Mouse (Mus musculus) forebrain, embryonic 10.5 days (tissue): ENCODE data around the gene Sfxn1. TPM values are rescaled to one million over a fixed set of nuclear protein-coding genes. Genes with fewer than 3 reads are reported as not detected.

ENCODE experiments used
- DNase-seq: peaks from one replicate; pipeline ENCODE4 v3.0.0-alpha.2; 2017; ENCODE audit warnings: low spot score; ENCODE audit errors: extremely low spot score
- H3K27ac ChIP-seq: fragments of 300-500 bp; sonication (generic); 2 replicates; pipeline ENCODE4 v1.5.1; 2016; ENCODE audit warnings: mild to moderate bottlenecking
- H3K27me3 ChIP-seq: fragments of 300-500 bp; sonication (generic); 2 replicates; pipeline ENCODE4 v1.6.1; 2016; ENCODE audit warnings: mild to moderate bottlenecking; ENCODE audit not compliant: poor library complexity, severe bottlenecking
- H3K36me3 ChIP-seq: fragments of 300-500 bp; sonication (generic); replicated peaks from 2 replicates; pipeline ENCODE4 v1.6.1; 2016; ENCODE audit warnings: mild to moderate bottlenecking, moderate library complexity
- H3K4me1 ChIP-seq: fragments of 300-500 bp; sonication (generic); 2 replicates; pipeline ENCODE4 v1.6.1; 2016
- H3K4me3 ChIP-seq: fragments of 300-500 bp; sonication (generic); 2 replicates; pipeline ENCODE4 v1.5.1; 2016; ENCODE audit warnings: mild to moderate bottlenecking, moderate library complexity
- H3K9me3 ChIP-seq: fragments of 300-500 bp; sonication (generic); 2 replicates; pipeline ENCODE4 v1.6.1; 2016; ENCODE audit warnings: mild to moderate bottlenecking, moderate library complexity
- WGBS: fragments of 180-500 bp; shearing (Covaris S2); methylation state at CpG from one replicate; pipeline ENCODE4 v1.1.7; 2016; 5-methylcytosine and 5-hydroxymethylcytosine counted together
- polyA plus RNA-seq: library from polyadenylated mRNA; unstranded; fragments of >200 nt; fragmentation: Nextera tagmentation; extraction: Ambion mirVana; gene quantifications from 2 replicates; pipeline ENCODE4 v1.2.1, GENCODE M21; 2016

The Sfxn1 gene
- polyA plus RNA-seq, 1 experiment from 2014 or later, result 98.2 TPM

- Histone ChIP-seq H3K36me3 (no peaks in the 10 kb centered on the region), H3K4me1 (peaks cover 19% of the 10 kb centered on the region), H3K27me3 (peaks cover 34% of the 10 kb centered on the region; the same call in 1 of the 2 replicates), H3K27ac (no peak overlapping the region), H3K4me3 (no peak overlapping the region), H3K9me3 (no peaks in the 10 kb centered on the region)
- 86% methylated on average over 3 of the region's 3 CpGs for WGBS
- DNase-seq, result no peak
Measured at GRCm38 (mm10) chr13:54066081-54066746, 5.5 kb upstream of the Sfxn1 start.

DNA sequence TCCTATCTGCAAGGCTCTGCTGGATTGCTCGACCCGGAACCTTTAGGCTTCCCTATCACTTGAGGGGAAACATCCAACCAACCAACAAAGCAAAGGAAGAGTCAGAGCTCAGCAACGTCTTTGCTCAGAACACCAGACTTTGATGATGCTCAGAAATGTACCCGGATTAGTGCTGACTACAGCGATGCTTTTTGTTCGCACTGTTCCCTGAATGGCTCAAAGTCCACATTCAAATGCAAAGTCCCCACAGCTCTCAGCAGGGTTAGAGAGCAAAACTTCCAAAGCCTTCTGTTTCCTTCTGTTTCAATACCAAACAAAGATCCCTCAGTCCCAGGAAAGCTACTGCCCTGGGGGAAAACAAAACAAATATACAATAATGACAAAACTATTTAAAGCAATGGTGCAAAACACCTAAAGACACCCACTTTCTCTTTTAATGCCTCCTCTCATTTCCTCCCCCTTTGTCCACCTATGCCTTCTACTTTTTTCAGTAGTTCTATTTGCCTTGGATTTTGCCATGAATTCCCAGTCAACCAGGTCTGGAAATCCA lies 4.0 kb upstream of the Sfxn1 start:
- Histone ChIP-seq H3K9me3 (no peaks in the 10 kb centered on the region), H3K4me1 (peaks cover 26% of the 10 kb centered on the region), H3K4me3 (no peak overlapping the region), H3K27ac (peak overlapping the region; percentile 54), H3K36me3 (no peaks in the 10 kb centered on the region), H3K27me3 (peaks cover 34% of the 10 kb centered on the region; the same call in 1 of the 2 replicates)
- peak; percentile 30 for DNase-seq
- 5% methylated on average over 6 of the region's 6 CpGs for WGBS

- peaks cover 15% of the 10 kb centered on the region for H3K36me3 ChIP-seq
- no peak overlapping the region for H3K4me3 ChIP-seq
- H3K9me3 ChIP-seq, result no peaks in the 10 kb centered on the region
- 96% methylated on average over 9 of the region's 9 CpGs for WGBS
- peaks cover 37% of the 10 kb centered on the region for H3K4me1 ChIP-seq
- no peak overlapping the region for H3K27ac ChIP-seq
- H3K27me3 ChIP-seq, result peaks cover 22% of the 10 kb centered on the region; the same call in 1 of the 2 replicates
- no peak for DNase-seq
Measured at GRCm38 (mm10) chr13:54071011-54071410, 658 bp upstream of the Sfxn1 start.

DNA sequence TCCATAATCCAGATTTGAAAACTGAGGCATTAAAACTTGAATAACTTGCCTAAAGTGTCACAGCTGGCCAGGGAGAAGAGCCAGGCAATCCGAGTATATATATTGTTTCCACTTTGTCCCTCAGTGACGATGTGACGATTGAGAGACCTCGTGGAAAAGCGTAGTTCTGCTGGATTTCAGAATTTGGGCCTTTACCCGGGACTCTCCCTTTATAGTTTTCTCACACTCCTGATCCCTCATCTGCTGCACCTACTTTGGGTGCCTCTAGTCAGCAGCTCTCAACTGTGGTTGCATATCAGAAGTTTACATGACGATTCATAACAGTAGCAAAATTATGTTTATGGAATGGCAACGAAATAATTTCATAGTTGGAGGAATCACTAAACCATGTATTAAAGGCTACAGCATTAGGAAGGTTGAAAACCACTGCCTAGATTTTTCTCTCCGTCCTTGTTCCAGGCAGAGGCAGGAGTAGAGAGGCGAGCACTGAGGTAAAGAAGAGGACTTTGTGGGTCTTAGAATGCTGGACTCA lies 923 bp downstream of the Sfxn1 start:
- H3K27ac ChIP-seq, result peak overlapping the region; percentile 97
- H3K36me3 ChIP-seq, result peaks cover 27% of the 10 kb centered on the region
- DNase-seq, result no peak
- H3K4me3 ChIP-seq, result peak overlapping the region; percentile 74
- H3K27me3 ChIP-seq, result peaks cover 17% of the 10 kb centered on the region; the same call in 1 of the 2 replicates
- peaks cover 32% of the 10 kb centered on the region for H3K4me1 ChIP-seq
- no peaks in the 10 kb centered on the region for H3K9me3 ChIP-seq
- WGBS, result 53% methylated on average over 10 of the region's 10 CpGs

- Histone ChIP-seq H3K36me3 (peaks cover 27% of the 10 kb centered on the region), H3K27me3 (peaks cover 17% of the 10 kb centered on the region; the same call in 1 of the 2 replicates), H3K9me3 (no peaks in the 10 kb centered on the region), H3K4me3 (peak overlapping the region; percentile 74), H3K4me1 (peaks cover 28% of the 10 kb centered on the region), H3K27ac (peak overlapping the region; percentile 97)
- no peak for DNase-seq
- 83% methylated on average over 1 of the region's 1 CpGs for WGBS
Measured at GRCm38 (mm10) chr13:54073066-54073465, 1.4 kb downstream of the Sfxn1 start.

- Histone ChIP-seq H3K9me3 (no peaks in the 10 kb centered on the region), H3K27ac (peak overlapping the region; percentile 97; the same call in 1 of the 2 replicates), H3K4me1 (peaks cover 24% of the 10 kb centered on the region), H3K36me3 (peaks cover 27% of the 10 kb centered on the region), H3K27me3 (peaks cover 13% of the 10 kb centered on the region; the same call in 1 of the 2 replicates), H3K4me3 (peak overlapping the region; percentile 74)
- DNase-seq, result no peak
- WGBS, result 87% methylated on average over 2 of the region's 2 CpGs
Measured at GRCm38 (mm10) chr13:54073491-54073890, 1.8 kb downstream of the Sfxn1 start.

DNA sequence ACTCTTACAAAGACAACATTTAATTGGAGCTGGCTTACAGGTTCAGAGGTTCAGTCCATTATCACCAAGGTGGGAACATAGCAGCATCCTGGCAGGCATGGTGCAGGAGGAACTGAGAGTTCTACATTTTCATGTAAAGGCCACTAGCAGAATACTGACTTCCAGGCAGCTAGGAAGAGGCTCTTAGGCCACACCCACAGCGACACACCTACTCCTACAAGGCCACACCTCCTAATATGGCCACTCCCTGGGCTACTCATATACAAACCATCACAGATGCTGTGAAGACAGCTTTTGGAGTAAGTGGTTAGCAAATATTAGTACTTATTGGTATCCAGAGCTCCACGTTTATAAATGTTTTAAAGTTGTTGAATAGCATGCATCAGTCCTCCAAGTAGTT lies 3.7 kb downstream of the Sfxn1 start:
- peaks cover 27% of the 10 kb centered on the region for H3K36me3 ChIP-seq
- H3K4me1 ChIP-seq, result peaks cover 29% of the 10 kb centered on the region
- no peak overlapping the region for H3K4me3 ChIP-seq
- H3K27me3 ChIP-seq, result 0 out of 2 replicates have a peak, but pooled peaks cover 4% of the 10 kb centered on the region
- H3K27ac ChIP-seq, result no peak overlapping the region
- H3K9me3 ChIP-seq, result no peaks in the 10 kb centered on the region
- no peak for DNase-seq
- WGBS, result 85% methylated on average over 2 of the region's 2 CpGs

DNA sequence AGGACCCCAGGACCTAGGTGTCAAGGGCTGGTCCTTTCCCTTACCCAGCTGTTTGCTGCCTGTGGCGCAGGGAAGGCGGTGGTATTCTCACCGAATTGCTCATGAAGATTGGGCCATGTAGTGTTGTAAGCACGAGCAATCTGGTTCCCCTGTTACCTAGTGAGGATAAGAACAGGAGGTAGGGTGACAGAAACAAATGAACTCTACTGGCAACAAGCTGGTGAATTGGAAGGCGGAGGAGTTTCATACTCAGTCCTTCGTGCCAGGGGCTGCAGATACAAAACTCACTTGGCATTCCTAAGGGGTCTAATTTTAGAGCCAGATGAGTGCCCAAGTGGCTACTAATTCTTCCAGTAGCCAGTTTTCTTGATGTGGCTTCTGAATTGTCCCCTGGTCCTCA lies 4.4 kb downstream of the Sfxn1 start:
- Histone ChIP-seq H3K36me3 (peaks cover 27% of the 10 kb centered on the region), H3K27me3 (no peaks in the 10 kb centered on the region), H3K4me3 (no peak overlapping the region), H3K4me1 (peaks cover 29% of the 10 kb centered on the region), H3K27ac (no peak overlapping the region), H3K9me3 (no peaks in the 10 kb centered on the region)
- WGBS, result 95% methylated on average over 6 of the region's 6 CpGs
- no peak for DNase-seq

GRCm38 (mm10) chr13:54076762-54077460 lies 5.2 kb downstream of the Sfxn1 start:
- H3K27me3 ChIP-seq, result no peaks in the 10 kb centered on the region
- DNase-seq, result no peak
- H3K4me1 ChIP-seq, result peaks cover 29% of the 10 kb centered on the region
- 95% methylated on average over 11 of the region's 11 CpGs for WGBS
- H3K4me3 ChIP-seq, result no peak overlapping the region
- H3K9me3 ChIP-seq, result no peaks in the 10 kb centered on the region
- peaks cover 27% of the 10 kb centered on the region for H3K36me3 ChIP-seq
- no peak overlapping the region for H3K27ac ChIP-seq

DNA sequence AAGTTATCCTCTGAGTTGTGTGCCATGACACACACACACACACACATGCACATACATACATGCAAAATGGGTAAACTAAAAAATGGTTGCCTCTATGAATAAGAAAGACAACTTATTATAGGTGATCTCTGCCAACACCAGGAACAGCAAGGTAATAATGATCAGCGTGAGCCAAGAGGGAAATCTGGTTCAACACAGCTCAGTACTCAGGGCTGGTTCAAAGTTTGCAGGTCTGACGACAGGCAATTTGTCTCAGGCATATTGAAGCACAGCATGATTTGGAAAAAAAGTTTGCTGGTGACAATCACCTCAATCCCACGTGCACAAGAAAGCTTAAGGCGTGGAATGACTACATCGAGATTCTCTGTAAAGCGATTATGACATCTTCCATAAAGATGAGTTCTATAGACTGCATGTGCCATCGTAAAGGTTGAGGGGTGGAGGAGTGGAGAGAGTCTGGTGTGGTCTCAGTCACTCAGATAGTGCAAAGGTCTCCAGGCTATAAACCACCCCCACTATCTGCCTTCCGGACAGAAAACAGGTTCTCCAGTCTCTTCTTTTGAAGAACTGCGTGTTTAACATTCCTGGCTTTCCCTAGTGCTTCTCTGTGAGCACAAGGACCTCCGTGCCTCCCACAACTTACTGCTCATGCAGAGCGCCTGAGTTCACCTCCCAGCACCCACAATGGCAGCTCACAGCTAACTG lies 6.0 kb downstream of the Sfxn1 start:
- peaks cover 27% of the 10 kb centered on the region for H3K36me3 ChIP-seq
- H3K9me3 ChIP-seq, result no peaks in the 10 kb centered on the region
- no peaks in the 10 kb centered on the region for H3K27me3 ChIP-seq
- H3K27ac ChIP-seq, result no peak overlapping the region
- WGBS, result 91% methylated on average over 11 of the region's 11 CpGs
- peaks cover 22% of the 10 kb centered on the region for H3K4me1 ChIP-seq
- DNase-seq, result no peak
- H3K4me3 ChIP-seq, result no peak overlapping the region

- Histone ChIP-seq H3K27me3 (no peaks in the 10 kb centered on the region), H3K36me3 (peaks cover 23% of the 10 kb centered on the region), H3K27ac (no peak overlapping the region), H3K4me1 (peaks cover 12% of the 10 kb centered on the region; the same call in 1 of the 2 replicates), H3K9me3 (no peaks in the 10 kb centered on the region), H3K4me3 (no peak overlapping the region)
- 86% methylated on average over 12 of the region's 12 CpGs for WGBS
- no peak for DNase-seq
Measured at GRCm38 (mm10) chr13:54079782-54080759, 8.4 kb downstream of the Sfxn1 start.
